Mouse (Mus musculus) thymus, adult 2 months (tissue): ENCODE data around the gene Msrb3. TPM values are rescaled to one million over a fixed set of nuclear protein-coding genes. Genes with fewer than 3 reads are reported as not detected.

ENCODE experiments used
- DNase-seq: peaks from one replicate; pipeline ENCODE4 v3.0.0; 2021
- H3K27ac ChIP-seq: fragments of 200-500 bp; 2 replicates; pipeline ENCODE4 v1.5.1; 2012; ENCODE audit warnings: low read length, control low read depth; ENCODE audit not compliant: control insufficient read depth, insufficient read depth
- H3K27me3 ChIP-seq: fragments of 200-500 bp; 2 replicates; pipeline ENCODE4 v1.6.1; 2012; ENCODE audit warnings: mild to moderate bottlenecking, low read length, moderate library complexity, mixed read lengths; ENCODE audit not compliant: control insufficient read depth, insufficient read depth
- H3K36me3 ChIP-seq: fragments of 200-500 bp; 2 replicates; pipeline ENCODE4 v1.6.1; 2012; ENCODE audit warnings: mild to moderate bottlenecking, low read length, moderate library complexity; ENCODE audit not compliant: control insufficient read depth, insufficient read depth
- H3K4me1 ChIP-seq: fragments of 200-500 bp; replicated peaks from 2 replicates; pipeline ENCODE4 v1.6.1; 2012; ENCODE audit warnings: low read length; ENCODE audit not compliant: control insufficient read depth, insufficient read depth
- H3K4me3 ChIP-seq: fragments of 200-500 bp; 2 replicates; pipeline ENCODE4 v1.5.1; 2012; ENCODE audit warnings: mild to moderate bottlenecking, low read length, control low read depth, moderate library complexity; ENCODE audit not compliant: control insufficient read depth, insufficient read depth
- CTCF ChIP-seq: fragments of 200-500 bp; IDR thresholded peaks from 2 replicates; pipeline ENCODE4 v1.5.1; 2012; ENCODE audit warnings: mild to moderate bottlenecking, control low read depth, low read length, moderate library complexity, borderline replicate concordance; ENCODE audit not compliant: control insufficient read depth, poor library complexity, insufficient read depth; ENCODE audit errors: extremely low read depth
- POLR2A ChIP-seq: fragments of 200-500 bp; IDR thresholded peaks from 2 replicates; pipeline ENCODE4 v1.6.1; 2012; ENCODE audit warnings: mild to moderate bottlenecking, low read length, control low read depth, moderate library complexity; ENCODE audit not compliant: control insufficient read depth, poor library complexity, insufficient read depth; ENCODE audit errors: extremely low read depth
- WGBS: fragments of 180-500 bp; shearing (Covaris S2); methylation state at CpG from one replicate; pipeline ENCODE4 v1.1.7; 2018; 5-methylcytosine and 5-hydroxymethylcytosine counted together
- polyA plus RNA-seq: library from polyadenylated mRNA; depleted of rRNA; stranded (reverse); fragments of >200 nt; gene quantifications from 2 replicates; pipeline ENCODE4 v1.2.3, GENCODE M21; 2012

The Msrb3 gene
- polyA plus RNA-seq, 1 experiment: 5.4 TPM

DNA sequence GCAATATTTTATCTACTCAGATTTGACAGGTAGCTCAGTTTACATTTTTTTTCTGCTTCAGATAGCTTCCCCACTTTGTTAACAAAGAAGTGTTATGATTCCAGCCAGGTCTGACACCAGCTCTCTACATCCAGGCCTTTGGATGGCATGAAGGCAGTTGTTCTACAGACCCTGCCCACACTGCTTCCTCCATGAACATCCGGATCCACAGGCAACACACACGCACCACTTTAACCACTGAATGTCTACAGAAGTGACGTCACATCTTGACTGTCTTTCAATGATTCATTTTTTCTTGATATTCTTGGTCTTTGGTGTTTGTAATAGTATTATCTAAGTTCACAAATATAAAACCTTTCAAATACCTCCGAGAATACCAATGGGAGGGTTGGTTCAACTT, 102.2 kb downstream of the Msrb3 start:
- no peaks in the 10 kb centered on the region for H3K27me3 ChIP-seq
- no peak for DNase-seq
- 60% methylated on average over 4 of the region's 4 CpGs for WGBS
- H3K4me3 ChIP-seq: no peak overlapping the region
- no peak for TF ChIP-seq CTCF
- TF ChIP-seq POLR2A: no peak
- H3K36me3 ChIP-seq: no peaks in the 10 kb centered on the region
- no peaks in the 10 kb centered on the region for H3K4me1 ChIP-seq
- H3K27ac ChIP-seq: no peak overlapping the region

DNA sequence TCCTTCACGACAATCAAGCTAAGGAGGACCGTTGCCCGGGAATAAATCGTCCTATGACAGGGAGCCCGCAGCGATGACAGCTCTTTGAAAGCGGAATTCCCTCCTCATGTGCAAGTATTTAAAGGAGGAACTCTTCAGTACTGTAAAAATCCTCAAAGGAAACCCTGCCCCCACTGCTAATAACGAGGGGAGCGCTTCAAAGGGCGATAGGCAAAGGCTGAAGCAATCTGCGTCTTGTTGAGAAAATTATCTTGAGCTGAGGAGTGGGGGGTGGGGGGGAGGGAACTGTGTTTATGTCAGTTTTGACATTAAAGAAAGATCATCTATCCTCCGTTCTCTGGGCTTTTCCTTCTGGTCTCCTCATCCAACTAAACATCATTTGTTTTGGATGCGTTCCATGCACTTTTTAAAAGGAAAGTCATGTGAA, 104.5 kb downstream of the Msrb3 start:
- H3K27ac ChIP-seq: no peak overlapping the region
- WGBS: 65% methylated on average over 13 of the region's 13 CpGs
- no peak for DNase-seq
- TF ChIP-seq CTCF (no peak), POLR2A (no peak)
- no peak overlapping the region for H3K4me3 ChIP-seq
- no peaks in the 10 kb centered on the region for H3K36me3 ChIP-seq
- H3K27me3 ChIP-seq: no peaks in the 10 kb centered on the region
- H3K4me1 ChIP-seq: no peaks in the 10 kb centered on the region

DNA sequence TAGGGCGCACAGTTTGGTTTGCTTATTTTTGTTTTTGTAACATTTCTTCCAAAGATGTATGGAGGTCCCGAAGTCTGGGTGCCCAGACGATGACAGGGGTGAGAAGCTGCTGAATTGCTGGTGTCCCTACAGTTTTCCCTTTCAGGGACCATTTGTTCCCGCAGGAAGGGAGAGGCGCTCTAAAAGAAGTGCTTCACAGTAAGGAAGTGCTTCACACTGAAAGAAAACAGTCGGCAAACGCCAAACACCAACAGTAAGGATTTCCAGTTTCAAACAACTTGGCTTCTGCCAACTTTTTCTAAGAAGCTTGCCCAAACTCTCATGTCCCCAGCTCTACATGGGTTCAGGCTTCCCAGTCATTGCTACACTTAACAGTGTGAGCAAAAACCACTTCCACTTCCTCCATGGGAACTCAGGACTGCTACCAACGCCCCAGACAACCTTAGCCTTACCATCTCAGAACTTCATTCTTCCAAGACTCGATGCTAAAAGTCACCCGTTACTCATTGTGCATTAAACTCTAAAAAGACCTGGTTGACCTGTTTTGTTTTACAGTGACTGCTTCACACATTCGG, 106.6 kb downstream of the Msrb3 start:
- Histone ChIP-seq H3K4me1 (no peaks in the 10 kb centered on the region), H3K36me3 (no peaks in the 10 kb centered on the region), H3K27me3 (no peaks in the 10 kb centered on the region), H3K27ac (no peak overlapping the region), H3K4me3 (no peak overlapping the region)
- WGBS: 49% methylated on average over 11 of the region's 11 CpGs
- TF ChIP-seq CTCF (no peak), POLR2A (no peak)
- no peak for DNase-seq

DNA sequence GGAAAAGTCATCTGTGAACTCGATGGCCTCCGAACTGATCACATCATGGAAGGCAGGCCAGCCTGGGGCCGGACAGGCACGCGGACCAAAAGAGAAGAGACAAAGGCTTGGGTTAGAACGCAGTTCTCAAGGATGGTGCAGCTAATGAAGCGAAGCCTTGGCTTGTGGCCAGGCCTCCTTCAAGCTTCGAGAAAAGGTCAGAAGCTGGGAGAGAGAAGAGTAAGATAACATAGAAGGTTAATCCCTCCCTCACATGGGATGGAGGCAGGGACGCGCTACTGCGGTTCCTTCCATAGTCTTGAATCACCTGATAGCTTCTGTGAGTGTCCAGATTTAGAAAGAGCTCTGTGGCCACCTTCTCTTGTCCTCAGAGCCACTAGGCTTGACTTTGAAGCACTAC, 107.5 kb downstream of the Msrb3 start:
- no peak overlapping the region for H3K4me3 ChIP-seq
- 93% methylated on average over 11 of the region's 11 CpGs for WGBS
- no peak for DNase-seq
- TF ChIP-seq CTCF: no peak
- no peak for TF ChIP-seq POLR2A
- H3K4me1 ChIP-seq: no peaks in the 10 kb centered on the region
- H3K27ac ChIP-seq: no peak overlapping the region
- no peaks in the 10 kb centered on the region for H3K27me3 ChIP-seq
- no peaks in the 10 kb centered on the region for H3K36me3 ChIP-seq

DNA sequence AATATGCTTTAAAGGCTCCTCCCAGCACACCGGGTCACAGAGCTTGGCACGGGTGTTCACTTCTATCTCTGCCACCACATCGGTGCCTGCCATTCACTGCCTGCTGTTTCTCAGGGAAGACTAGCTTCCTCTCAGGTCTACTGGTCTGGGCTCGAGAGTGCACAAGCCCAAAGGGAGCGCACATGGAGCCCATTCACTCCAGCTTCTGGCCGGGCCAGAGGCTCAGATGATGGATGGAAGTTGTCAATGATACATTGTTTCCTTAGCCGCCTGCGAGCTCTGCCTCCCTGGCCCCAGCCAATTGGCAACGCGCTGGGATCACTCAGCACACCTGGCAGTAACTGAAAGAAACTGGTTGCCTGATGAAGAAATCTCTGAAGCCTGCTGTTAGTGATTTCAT, 111.7 kb downstream of the Msrb3 start:
- WGBS: 94% methylated on average over 10 of the region's 10 CpGs
- Histone ChIP-seq H3K27me3 (no peaks in the 10 kb centered on the region), H3K4me3 (no peak overlapping the region), H3K36me3 (no peaks in the 10 kb centered on the region), H3K4me1 (no peaks in the 10 kb centered on the region), H3K27ac (no peak overlapping the region)
- TF ChIP-seq CTCF: no peak
- no peak for TF ChIP-seq POLR2A
- no peak for DNase-seq

DNA sequence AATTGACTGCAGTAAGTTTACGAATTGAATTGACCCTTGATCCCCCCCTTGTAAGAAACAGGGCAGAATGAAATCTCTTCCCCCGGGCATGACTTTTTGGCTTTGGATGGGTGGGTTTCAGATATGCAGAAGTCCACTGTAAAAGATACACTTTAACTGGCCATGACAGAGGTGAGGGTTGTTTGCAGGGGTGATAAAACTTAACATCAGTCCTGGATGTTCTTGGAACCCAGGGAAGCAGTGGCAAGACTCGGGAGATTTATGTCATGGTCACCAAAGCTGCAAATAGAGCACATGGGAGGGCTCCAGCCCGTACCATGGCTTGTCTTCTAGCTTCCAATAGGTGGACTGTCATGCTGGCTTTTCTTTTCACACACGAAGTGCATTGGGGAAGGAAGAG, 114.4 kb downstream of the Msrb3 start:
- no peak for DNase-seq
- TF ChIP-seq POLR2A (no peak), CTCF (no peak)
- Histone ChIP-seq H3K4me1 (no peaks in the 10 kb centered on the region), H3K4me3 (no peak overlapping the region), H3K27ac (no peak overlapping the region), H3K36me3 (no peaks in the 10 kb centered on the region), H3K27me3 (no peaks in the 10 kb centered on the region)
- WGBS: 81% methylated on average over 5 of the region's 5 CpGs

DNA sequence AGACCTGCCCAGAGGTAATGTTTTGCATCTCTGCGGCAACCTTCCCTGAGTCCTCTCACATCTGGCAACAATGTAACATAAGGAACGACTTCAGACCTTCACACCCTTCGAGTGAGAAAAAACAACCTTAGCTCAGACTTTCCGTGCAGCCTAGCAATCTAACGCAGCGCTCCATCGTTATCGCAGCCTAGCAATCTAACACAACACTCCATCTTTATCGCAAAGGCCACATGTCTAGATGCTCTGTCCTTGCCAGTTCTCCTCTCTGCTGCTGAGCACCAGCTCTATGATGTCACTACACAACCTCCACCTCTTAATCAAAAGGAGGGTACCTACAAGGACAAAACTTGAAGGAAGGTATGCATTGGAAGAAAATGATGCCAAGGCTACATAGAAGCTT, 115.5 kb downstream of the Msrb3 start:
- TF ChIP-seq POLR2A (no peak), CTCF (no peak)
- WGBS: 98% methylated on average over 9 of the region's 9 CpGs
- Histone ChIP-seq H3K27ac (no peak overlapping the region), H3K36me3 (no peaks in the 10 kb centered on the region), H3K4me3 (no peak overlapping the region), H3K4me1 (no peaks in the 10 kb centered on the region), H3K27me3 (no peaks in the 10 kb centered on the region)
- DNase-seq: no peak

DNA sequence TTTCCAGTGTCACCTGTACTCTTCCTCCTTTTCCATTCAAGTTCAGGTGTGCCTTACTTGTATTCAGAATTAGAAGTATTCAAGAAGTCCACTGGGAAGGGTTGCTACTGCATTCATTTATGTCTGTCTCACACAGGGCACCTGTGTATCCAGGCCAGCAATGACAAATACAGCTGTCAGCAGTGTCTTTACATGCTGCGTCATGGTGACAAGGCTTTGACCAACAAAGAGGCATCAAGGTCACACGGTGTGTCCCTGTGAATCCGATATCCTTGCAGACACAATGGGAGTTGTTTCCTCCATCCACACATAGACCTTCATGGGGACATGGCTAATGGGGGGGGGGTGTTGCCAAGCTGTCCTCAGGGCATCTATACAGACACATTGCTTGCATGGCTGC, 121.4 kb downstream of the Msrb3 start:
- H3K36me3 ChIP-seq: no peaks in the 10 kb centered on the region
- WGBS: 97% methylated on average over 3 of the region's 3 CpGs
- TF ChIP-seq CTCF (no peak), POLR2A (no peak)

More for the DNA sequence above, 121.4 kb downstream of the Msrb3 start:
- H3K27me3 ChIP-seq: no peaks in the 10 kb centered on the region
- no peaks in the 10 kb centered on the region for H3K4me1 ChIP-seq
- H3K4me3 ChIP-seq: no peak overlapping the region
- no peak for DNase-seq
- H3K27ac ChIP-seq: no peak overlapping the region
